Mouse (Mus musculus): ENCODE data around the gene Peak1. TPM values are rescaled to one million over a fixed set of nuclear protein-coding genes. Genes with fewer than 3 reads are reported as not detected.
A peak's percentile ranks its signal among the peaks of the same experiment; 100 is the strongest.
"Not testable (repeated sequence)": the region's sequence is repeated elsewhere in the genome, so short reads cannot be mapped to it uniquely, and the experiment has no call there.

Gene Peak1
- polyA plus RNA-seq (2012; rRNA removed): 12.2 and 14.2 TPM in 2 replicates

DNA sequence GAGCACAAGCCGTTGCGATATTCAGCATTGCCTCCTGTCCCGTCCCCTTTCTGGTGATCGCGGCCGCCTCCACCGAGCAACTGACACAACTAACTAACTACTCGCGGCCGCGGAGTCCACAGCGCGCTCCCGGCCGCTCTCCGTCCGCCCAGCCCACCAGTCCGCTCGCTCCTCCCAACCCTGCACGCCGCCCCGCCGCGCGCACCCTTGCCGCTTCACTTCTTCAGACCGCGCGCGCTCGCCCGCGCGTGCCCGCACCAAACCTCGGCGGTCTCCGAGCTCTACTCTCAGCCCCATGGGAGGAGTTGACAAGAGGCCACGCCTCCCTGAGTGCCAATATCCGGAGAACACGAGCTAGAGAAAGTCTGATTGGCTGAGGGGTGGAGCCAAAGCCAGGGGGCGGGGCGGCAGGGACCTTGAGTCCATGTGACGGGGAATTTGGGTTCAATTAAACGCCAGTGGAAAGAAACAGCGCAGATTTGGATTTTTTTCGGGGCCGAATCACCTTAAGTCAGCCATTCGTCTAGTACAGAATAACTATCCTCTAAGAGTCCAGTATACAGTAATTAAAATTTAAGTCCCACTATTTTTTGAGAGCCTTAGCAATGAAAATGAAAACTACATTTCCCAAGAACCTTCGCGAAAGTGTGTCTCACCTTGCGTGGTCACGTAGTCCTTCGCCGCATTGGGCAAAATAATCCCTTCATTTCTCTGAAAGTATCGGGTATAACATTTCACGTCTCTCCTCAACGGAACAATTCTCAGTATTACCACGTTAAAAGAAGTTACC, at the start of gene Peak1, which contains the start of gene Hmg20a:
Gene Peak1, minus strand, starts transcription at position 120 of the 790 bp plus-strand sequence.
Gene Hmg20a, plus strand, starts transcription at position 662 of the 790 bp plus-strand sequence.
- DNase-seq (ENCODE audit: low read depth): peak; percentile 96

- no peak for DNase-seq (ENCODE audit: low read depth)
These were observed 48.4 kb upstream of the Peak1 start for GRCm38 (mm10) chr9:56466251-56466650.

GRCm38 (mm10) chr9:56464863-56465654, 47.2 kb upstream of the Peak1 start:
- peak; percentile 56 for DNase-seq (ENCODE audit: low read depth)

DNA sequence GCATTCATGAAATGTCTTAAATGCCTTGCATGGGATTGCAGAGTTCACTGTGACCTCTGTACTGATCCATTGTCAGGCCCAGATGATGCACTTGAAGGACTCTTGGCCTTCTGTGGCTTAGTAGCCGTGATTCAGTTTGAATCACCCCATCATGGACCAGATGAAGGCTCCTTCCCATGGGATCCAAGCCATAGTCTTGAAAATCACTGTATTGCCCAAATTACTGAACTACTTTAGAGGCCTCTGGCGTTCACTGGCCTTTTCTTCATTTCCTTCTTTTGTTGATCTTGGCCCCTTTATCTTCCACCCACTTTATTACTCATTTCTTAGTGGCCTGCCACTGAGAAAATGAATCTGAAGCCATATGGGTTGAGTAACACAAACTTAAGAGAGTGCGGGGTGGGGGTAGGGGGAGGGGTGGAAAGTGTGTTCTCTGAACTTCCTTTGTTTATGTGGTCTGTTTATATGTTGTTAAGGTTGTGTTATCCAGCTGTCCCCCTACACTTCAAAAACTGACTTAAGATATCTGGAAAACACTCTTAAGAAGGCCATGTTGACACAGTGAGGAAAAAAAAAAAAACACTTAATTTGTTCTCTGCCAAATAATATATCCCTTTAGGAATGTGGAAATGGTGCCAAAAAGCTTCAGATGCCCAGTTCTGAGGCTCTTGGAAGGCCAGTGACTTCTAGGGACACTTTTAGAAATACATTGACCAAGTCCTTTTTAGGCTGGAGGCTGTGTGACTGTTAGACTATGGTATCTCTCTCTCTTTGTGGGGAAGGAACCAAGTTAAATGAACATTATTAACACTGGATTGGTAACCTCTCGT, 46.0 kb upstream of the Peak1 start:
- no peak for DNase-seq (ENCODE audit: low read depth)

DNA sequence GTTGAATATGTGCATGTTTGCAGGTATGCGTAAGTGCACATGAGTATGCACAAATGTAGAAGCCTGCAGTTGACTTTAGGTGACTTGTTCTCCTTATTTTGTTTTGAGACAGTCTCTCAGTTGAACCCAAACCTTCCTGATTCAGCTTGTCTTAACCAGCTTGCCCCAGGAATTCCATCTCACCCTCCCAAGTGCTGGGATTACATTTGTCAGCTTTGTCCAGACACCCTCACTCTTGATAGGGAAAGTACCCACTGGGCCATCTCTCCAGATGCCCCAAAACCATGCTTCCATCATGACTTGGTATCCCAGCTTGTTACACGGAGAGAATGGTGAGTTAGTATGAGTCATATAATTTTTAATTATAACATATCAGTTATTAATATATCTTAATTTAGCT, 45.2 kb upstream of the Peak1 start:
- DNase-seq (ENCODE audit: low read depth): no peak

DNA sequence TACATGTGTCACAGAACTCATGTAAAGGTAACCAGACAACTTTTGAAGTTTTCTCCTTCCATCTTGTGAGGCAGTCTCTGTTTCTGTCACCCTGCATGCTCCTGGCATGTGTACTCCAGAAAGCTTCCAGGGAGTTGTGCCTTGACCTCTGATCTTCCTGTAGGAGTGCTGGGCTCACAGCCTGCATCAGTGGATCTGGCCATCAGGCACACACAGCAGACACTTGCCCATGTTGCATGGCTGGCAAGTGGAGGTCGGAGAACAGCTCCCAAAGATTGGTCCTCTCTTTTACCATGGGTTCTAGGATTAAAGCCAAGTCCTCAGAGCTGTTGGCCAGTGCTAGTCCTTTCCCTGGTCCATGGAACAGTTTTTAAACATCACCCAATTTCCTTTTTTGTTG, 44.7 kb upstream of the Peak1 start:
- no peak for DNase-seq (ENCODE audit: low read depth)

- peak; percentile 73 for DNase-seq (ENCODE audit: low read depth)
These were observed 43.1 kb upstream of the Peak1 start for GRCm38 (mm10) chr9:56460987-56461386.

DNA sequence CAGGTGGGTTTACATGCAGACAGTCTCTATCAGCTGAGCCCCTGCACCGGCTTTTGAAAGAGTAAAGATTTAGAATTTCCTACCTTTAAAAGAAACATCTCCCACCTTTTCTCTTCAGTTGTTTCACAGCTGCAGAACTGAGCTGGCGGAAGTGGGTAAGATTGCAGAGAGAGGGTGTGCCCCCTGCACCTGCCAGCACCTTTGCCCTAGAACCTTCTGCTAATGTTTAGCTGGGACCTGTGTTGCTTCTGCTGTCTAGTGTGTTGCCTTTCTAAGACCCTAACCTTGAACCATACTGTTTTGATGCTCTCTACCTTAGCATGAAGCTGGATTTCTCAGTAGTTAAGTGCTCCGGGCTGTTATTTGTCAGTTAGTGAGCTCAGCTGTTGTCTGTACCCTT, 38.6 kb upstream of the Peak1 start:
- DNase-seq (ENCODE audit: low read depth): no peak

- no peak for DNase-seq (ENCODE audit: low read depth)
These were observed 35.4 kb upstream of the Peak1 start for GRCm38 (mm10) chr9:56453038-56453815.

- DNase-seq (ENCODE audit: low read depth): no peak
These were observed 33.7 kb upstream of the Peak1 start for GRCm38 (mm10) chr9:56451570-56451969.

DNA sequence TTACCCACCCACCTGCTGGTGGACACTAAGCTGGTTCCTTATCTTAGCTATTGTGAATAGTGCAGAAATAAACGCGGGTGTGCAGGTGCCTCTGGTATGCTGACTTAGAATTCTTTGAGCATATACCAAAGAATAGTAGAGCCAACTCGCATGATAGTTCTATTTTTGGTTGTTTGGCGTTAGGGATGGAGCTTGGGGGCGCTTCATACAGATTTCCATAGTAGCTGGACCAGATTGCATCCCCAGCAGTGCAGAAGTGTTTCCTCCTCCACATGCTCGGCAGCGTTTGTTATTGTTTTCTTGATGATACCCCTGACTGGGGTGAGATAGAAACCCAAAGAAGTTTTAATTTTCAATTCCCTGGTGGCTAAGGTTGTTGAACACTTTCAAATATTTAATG, 21.8 kb upstream of the Peak1 start:
- no peak for DNase-seq (ENCODE audit: low read depth)

DNA sequence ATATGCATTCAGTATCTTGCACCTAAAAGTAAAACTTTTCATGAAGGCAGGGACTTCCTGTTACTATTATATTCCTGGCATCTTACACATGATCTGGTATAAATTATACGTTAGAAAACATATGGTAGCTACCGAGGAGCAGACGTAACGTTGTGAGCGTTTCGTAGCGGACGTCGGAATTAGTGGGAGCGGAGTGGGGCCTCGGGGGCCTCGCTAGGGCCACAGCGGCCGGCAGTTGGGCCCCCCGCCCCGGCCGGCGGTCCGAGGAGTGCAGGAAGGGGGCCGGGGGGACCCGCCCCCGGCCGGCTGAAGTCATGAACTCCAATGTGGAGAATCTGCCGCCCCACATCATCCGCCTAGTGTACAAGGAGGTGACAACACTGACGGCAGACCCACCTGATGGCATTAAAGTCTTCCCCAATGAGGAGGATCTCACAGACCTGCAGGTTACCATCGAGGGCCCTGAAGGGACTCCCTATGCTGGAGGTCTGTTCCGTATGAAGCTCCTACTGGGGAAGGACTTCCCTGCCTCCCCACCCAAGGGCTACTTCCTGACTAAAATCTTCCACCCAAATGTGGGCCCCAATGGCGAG, 19.5 kb upstream of the Peak1 start:
- DNase-seq (ENCODE audit: low read depth): not testable (repeated sequence)

GRCm38 (mm10) chr9:56435821-56436526, 18.1 kb upstream of the Peak1 start:
- DNase-seq (ENCODE audit: low read depth): no peak

DNA sequence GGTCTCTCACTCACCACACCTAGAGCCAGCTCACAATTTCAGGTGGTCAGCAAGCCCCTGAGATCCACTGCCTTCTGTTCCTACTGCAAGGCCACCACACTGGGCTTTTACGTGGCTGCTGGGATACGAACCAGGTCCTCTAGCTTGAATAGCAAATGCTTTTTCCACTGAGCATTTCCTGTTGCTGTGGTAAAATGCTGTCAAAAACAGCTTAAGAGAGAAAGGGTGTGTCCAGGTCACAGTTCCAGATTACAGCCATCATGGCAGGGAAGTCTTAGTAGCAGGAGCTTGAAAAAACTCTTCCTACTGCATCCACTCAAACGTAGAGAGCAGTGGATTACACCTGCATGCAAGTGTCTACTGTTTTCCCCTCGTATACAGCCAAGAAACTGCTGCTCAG, 7.0 kb upstream of the Peak1 start:
- no peak for DNase-seq (ENCODE audit: low read depth)

- DNase-seq (ENCODE audit: low read depth): no peak
These were observed 4.1 kb upstream of the Peak1 start for GRCm38 (mm10) chr9:56421991-56422390.

- no peak for DNase-seq (ENCODE audit: low read depth)
These were observed 3.2 kb upstream of the Peak1 start for GRCm38 (mm10) chr9:56420892-56421601.

DNA sequence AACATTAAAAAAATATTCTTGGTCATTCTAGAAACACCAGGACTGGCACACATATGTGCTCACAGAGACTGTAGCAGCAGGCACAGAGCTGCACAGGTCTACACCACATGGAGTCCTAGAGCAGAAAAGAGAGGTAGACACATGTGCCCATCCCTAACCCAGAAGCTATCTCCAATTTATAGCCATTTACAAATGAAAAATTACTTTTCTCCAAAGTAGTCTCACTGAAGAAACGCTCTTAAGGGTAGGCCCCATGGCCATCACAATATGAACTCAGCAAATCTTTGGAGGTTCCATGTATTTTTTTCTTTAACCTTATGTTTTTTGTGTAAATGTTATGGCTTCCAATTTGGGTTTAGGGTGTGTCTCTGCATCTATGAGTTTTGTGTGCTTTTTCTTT, 2.4 kb upstream of the Peak1 start:
- no peak for DNase-seq (ENCODE audit: low read depth)

GRCm38 (mm10) chr9:56418738-56419239, 922 bp upstream of the Peak1 start:
- no peak for DNase-seq (ENCODE audit: low read depth)

GRCm38 (mm10) chr9:56417415-56417947, 386 bp downstream of the Peak1 start:
- DNase-seq (ENCODE audit: low read depth): no peak

All from gonadal fat pad, adult 2 months (tissue).